Mouse (Mus musculus) hindbrain, embryonic 15.5 days (tissue): ENCODE results near the gene Acox2. TPM values are rescaled to one million over a fixed set of nuclear protein-coding genes. Genes with fewer than 3 reads are reported as not detected.

Experiments used
- ATAC-seq: fragments of 200-750 bp; cut with Nextera tagmentation; 2 replicates; pipeline ENCODE4 v1.8.0; 2017; ENCODE audit warnings: low read depth, moderate number of reproducible peaks, moderate TSS enrichment; ENCODE audit not compliant: low FRiP score
- H3K27ac ChIP-seq: fragments of 300-500 bp; sonication (generic); replicated peaks from 2 replicates; pipeline ENCODE4 v1.5.1; 2015; ENCODE audit warnings: mild to moderate bottlenecking, inconsistent platforms
- H3K27me3 ChIP-seq: fragments of 300-500 bp; sonication (generic); 2 replicates; pipeline ENCODE4 v1.6.1; 2015; ENCODE audit warnings: control low read depth, inconsistent platforms
- H3K36me3 ChIP-seq: fragments of 300-500 bp; sonication (generic); 2 replicates; pipeline ENCODE4 v1.6.1; 2015; ENCODE audit warnings: control low read depth, inconsistent platforms
- H3K4me1 ChIP-seq: fragments of 300-500 bp; sonication (generic); replicated peaks from 2 replicates; pipeline ENCODE4 v1.6.1; 2015; ENCODE audit warnings: control low read depth, inconsistent platforms
- H3K4me2 ChIP-seq: fragments of 300-500 bp; sonication (generic); 2 replicates; pipeline ENCODE4 v1.6.1; 2015; ENCODE audit warnings: moderate library complexity, mild to moderate bottlenecking, inconsistent platforms
- H3K4me3 ChIP-seq: fragments of 300-500 bp; sonication (generic); 2 replicates; pipeline ENCODE4 v1.5.1; 2015; ENCODE audit warnings: mild to moderate bottlenecking, inconsistent platforms
- H3K9ac ChIP-seq: fragments of 300-500 bp; sonication (generic); 2 replicates; pipeline ENCODE4 v1.6.1; 2015; ENCODE audit warnings: inconsistent platforms
- H3K9me3 ChIP-seq: fragments of 300-500 bp; sonication (generic); 2 replicates; pipeline ENCODE4 v1.6.1; 2016; ENCODE audit warnings: control low read depth, inconsistent platforms
- WGBS: fragments of 180-500 bp; shearing (Covaris S2); methylation state at CpG from one replicate; pipeline ENCODE4 v1.1.7; 2015; 5-methylcytosine and 5-hydroxymethylcytosine counted together
- polyA plus RNA-seq: library from polyadenylated mRNA; unstranded; fragments of >200 nt; fragmentation: Nextera tagmentation; extraction: Ambion mirVana; gene quantifications from 2 replicates; pipeline ENCODE4 v1.2.1, GENCODE M21; 2015

The Acox2 gene
- polyA plus RNA-seq, 1 experiment from 2014 or later = 0.13 TPM

DNA sequence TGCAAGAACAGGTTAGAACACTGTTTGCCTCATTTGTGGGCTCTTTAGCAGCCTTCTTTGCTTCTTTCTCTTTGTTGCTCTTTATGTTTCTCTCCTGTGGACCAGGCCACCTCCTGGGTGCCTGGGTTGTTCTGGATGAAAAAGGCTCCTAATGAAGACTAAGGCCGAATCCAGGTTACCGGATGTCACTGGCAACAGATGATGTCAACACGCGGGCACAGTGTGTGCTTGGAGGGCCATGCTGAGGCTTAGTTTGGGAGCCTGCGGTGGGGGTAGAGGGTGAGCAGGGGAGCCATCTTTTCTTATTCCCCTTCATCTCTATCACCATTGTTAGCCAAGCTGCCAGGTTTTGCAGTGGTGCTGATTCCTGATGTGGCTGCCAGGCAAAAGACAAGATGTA, 51.6 kb downstream of the Acox2 start:
- no peaks in the 10 kb centered on the region for H3K27me3 ChIP-seq

DNA sequence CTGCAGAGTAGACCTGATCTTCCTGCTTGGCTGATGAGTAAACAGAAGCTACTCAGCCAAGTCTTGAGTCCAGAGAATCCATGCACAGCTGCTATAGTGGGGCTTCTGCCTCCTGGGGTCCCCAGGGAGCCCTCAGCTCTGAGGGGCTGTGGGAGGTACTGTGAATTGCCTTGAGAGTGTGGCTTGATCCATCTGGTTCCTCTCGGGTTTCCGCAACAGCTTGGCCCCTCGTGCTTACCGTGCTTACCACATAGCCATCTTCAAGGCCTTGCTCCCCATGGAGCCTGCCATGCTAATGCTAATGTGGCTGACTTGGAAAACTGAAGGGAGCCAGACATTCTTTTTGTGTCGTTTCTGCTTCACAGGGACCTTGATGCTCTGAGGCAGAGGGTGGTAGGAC, 52.0 kb downstream of the Acox2 start:
- H3K9me3 ChIP-seq = no peaks in the 10 kb centered on the region
- no peak overlapping the region for H3K27ac ChIP-seq
- H3K27me3 ChIP-seq = no peaks in the 10 kb centered on the region
- no peak; the same call in 1 of the 2 replicates for ATAC-seq
- H3K4me2 ChIP-seq = no peak overlapping the region
- 8% methylated on average over 5 of the region's 5 CpGs for WGBS
- no peaks in the 10 kb centered on the region for H3K36me3 ChIP-seq
- H3K4me3 ChIP-seq = no peak overlapping the region
- H3K9ac ChIP-seq = no peak overlapping the region
- H3K4me1 ChIP-seq = no peaks in the 10 kb centered on the region

More for the DNA sequence above, 51.6 kb downstream of the Acox2 start:
- H3K9ac ChIP-seq = no peak overlapping the region
- H3K4me2 ChIP-seq = no peak overlapping the region
- no peak; the same call in 1 of the 2 replicates for ATAC-seq
- no peak overlapping the region for H3K27ac ChIP-seq
- H3K4me3 ChIP-seq = no peak overlapping the region
- H3K4me1 ChIP-seq = no peaks in the 10 kb centered on the region
- WGBS = 45% methylated on average over 5 of the region's 5 CpGs
- H3K36me3 ChIP-seq = no peaks in the 10 kb centered on the region
- no peaks in the 10 kb centered on the region for H3K9me3 ChIP-seq

DNA sequence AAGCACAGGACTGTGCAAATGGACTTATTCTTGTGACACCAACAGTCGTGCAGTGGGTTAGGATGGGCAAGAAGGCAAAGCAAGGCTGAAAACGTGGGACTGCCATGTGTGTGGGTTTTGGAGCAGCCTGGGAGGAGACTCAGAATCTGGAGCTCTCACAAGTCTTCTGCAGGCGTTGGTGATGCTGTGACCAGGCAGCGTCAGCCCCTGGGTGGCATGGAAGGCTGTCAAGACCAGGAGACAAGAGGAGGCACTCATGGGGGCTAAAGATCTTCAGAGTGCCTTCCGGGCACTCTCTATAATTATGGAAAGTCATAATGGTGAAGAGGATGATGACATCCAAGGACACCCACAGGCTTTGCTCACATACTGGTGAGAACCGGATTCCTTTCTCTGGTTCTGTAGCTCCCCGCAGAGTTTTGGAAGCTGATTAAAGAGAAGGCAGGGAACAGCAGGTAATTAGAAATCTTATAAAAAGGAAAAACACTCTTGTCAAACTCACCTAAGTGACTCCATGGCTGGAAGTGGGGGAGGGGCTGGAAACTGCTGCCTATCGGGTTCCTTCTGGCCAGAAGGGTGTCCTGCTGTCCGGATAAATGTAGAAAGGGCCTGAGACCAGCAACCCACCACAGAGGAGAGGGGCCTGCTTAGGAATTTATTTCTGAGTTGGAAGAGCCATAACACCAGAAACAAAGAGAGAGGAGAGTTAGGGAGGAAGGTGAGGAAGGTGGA, 52.8 kb downstream of the Acox2 start:
- no peaks in the 10 kb centered on the region for H3K9me3 ChIP-seq
- no peak overlapping the region for H3K27ac ChIP-seq
- H3K4me3 ChIP-seq = no peak overlapping the region
- 54% methylated on average over 9 of the region's 9 CpGs for WGBS
- no peaks in the 10 kb centered on the region for H3K36me3 ChIP-seq
- no peaks in the 10 kb centered on the region for H3K27me3 ChIP-seq
- ATAC-seq = no peak
- H3K4me1 ChIP-seq = no peaks in the 10 kb centered on the region
- no peak overlapping the region for H3K4me2 ChIP-seq
- H3K9ac ChIP-seq = no peak overlapping the region

DNA sequence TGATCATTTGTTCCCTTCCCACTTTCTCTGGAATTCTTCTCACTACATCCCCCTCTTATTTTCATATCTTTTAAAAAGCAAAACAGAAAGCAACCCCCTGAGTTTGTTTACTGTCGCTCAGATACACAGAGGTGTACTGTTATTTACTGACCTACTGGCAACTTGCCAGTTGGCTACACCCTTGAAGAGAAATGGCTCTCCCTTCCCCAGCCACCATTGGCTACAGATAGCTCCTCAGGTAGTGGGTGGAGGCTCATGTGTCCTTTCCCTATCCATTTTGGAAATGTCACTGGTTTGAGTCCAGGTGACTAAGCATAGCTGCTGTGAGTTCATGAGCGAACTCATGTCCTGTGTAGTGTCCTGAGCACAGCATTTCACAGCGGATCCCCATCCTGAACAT, 57.4 kb downstream of the Acox2 start:
- ATAC-seq = no peak
- Histone ChIP-seq H3K27me3 (no peaks in the 10 kb centered on the region), H3K4me3 (no peak overlapping the region), H3K36me3 (no peaks in the 10 kb centered on the region), H3K27ac (no peak overlapping the region), H3K4me2 (no peak overlapping the region), H3K4me1 (no peaks in the 10 kb centered on the region), H3K9ac (no peak overlapping the region), H3K9me3 (no peaks in the 10 kb centered on the region)
- WGBS = 81% methylated on average over 3 of the region's 3 CpGs

- no peaks in the 10 kb centered on the region for H3K36me3 ChIP-seq
- WGBS = 77% methylated on average over 5 of the region's 5 CpGs
- ATAC-seq = no peak
Observed at GRCm38 (mm10) chr14:8200769-8201168, 58.4 kb downstream of the Acox2 start.

GRCm38 (mm10) chr14:8192727-8193126, 66.4 kb downstream of the Acox2 start:
- Histone ChIP-seq H3K4me2 (no peak overlapping the region), H3K36me3 (no peaks in the 10 kb centered on the region), H3K9me3 (no peaks in the 10 kb centered on the region), H3K4me1 (no peaks in the 10 kb centered on the region), H3K4me3 (no peak overlapping the region), H3K9ac (no peak overlapping the region), H3K27ac (no peak overlapping the region), H3K27me3 (no peaks in the 10 kb centered on the region)
- no peak for ATAC-seq
- 93% methylated on average over 6 of the region's 6 CpGs for WGBS

More at GRCm38 (mm10) chr14:8200769-8201168, 58.4 kb downstream of the Acox2 start:
- Histone ChIP-seq H3K27me3 (no peaks in the 10 kb centered on the region), H3K4me2 (no peak overlapping the region), H3K4me1 (no peaks in the 10 kb centered on the region), H3K9ac (no peak overlapping the region), H3K9me3 (no peaks in the 10 kb centered on the region), H3K27ac (no peak overlapping the region), H3K4me3 (no peak overlapping the region)

GRCm38 (mm10) chr14:8191331-8191965, 67.7 kb downstream of the Acox2 start:
- Histone ChIP-seq H3K27ac (no peak overlapping the region), H3K27me3 (no peaks in the 10 kb centered on the region), H3K9me3 (no peaks in the 10 kb centered on the region), H3K4me3 (no peak overlapping the region), H3K9ac (no peak overlapping the region), H3K4me1 (no peaks in the 10 kb centered on the region), H3K4me2 (no peak overlapping the region), H3K36me3 (no peaks in the 10 kb centered on the region)
- ATAC-seq = no peak
- 77% methylated on average over 12 of the region's 12 CpGs for WGBS

GRCm38 (mm10) chr14:8190556-8190955, 68.6 kb downstream of the Acox2 start:
- 93% methylated on average over 3 of the region's 3 CpGs for WGBS
- no peak overlapping the region for H3K9ac ChIP-seq
- no peak for ATAC-seq

DNA sequence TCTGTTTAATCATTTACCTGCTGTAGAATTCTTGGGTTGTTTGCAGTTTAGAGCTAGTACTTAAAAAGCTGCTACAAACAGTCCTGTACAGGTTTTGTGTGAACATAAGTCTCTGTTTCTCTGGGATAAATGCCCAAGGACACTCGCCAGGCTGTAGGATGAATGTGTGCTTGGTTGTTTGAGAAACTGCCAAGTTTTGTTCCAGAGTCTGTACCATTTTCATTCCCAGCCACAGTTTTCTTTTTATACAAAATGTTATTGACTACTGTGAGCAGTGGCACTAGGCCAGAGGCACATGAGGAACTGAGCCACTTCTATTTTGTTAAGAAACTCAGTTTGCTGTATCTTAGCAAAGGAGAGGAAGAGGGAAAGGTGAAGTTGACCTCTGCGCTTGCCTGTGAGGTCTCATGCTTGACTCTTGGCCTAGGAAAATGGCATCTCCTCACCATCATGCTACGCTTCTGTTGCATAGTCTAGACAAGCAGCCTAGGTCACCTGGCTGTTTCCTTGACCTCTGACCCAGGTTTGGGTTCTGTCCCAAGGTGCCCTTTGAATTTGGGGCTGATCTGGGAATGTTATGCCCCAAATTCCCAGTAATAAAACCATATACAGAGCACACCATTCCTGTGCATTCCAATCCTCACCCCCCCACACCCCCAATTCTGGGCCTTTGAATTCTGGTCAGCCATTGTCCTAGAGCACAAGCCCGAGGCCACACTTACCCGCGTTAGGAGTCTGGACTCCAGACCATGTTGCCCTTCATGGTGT, 72.7 kb downstream of the Acox2 start:
- Histone ChIP-seq H3K4me1 (no peaks in the 10 kb centered on the region), H3K4me2 (no peak overlapping the region), H3K9me3 (no peaks in the 10 kb centered on the region), H3K36me3 (no peaks in the 10 kb centered on the region), H3K27me3 (no peaks in the 10 kb centered on the region), H3K27ac (no peak overlapping the region), H3K9ac (no peak overlapping the region), H3K4me3 (no peak overlapping the region)
- 86% methylated on average over 6 of the region's 6 CpGs for WGBS
- ATAC-seq = no peak

More at GRCm38 (mm10) chr14:8190556-8190955, 68.6 kb downstream of the Acox2 start:
- no peaks in the 10 kb centered on the region for H3K36me3 ChIP-seq
- H3K9me3 ChIP-seq = no peaks in the 10 kb centered on the region
- H3K27me3 ChIP-seq = no peaks in the 10 kb centered on the region
- no peaks in the 10 kb centered on the region for H3K4me1 ChIP-seq
- no peak overlapping the region for H3K4me3 ChIP-seq
- H3K27ac ChIP-seq = no peak overlapping the region
- H3K4me2 ChIP-seq = no peak overlapping the region

DNA sequence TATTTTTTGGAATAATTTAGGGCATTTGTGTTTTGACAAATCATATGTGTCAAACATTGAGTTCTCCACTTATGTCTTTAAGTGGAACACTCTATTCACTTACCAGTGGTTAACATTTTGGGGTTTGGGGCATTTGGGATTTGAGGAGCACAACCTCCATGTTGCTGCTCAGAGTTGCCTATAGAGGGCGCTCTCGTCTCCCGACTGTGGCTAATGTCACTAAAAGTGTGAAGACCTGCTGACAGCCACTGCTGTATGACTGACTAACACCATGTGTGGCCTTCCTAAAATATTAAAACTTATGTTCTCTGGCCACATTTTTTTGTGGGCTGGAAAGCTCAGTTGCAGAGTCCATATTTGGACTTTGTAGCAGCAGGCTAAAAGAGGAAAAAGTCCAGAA, 75.8 kb downstream of the Acox2 start:
- 60% methylated on average over 3 of the region's 3 CpGs for WGBS

DNA sequence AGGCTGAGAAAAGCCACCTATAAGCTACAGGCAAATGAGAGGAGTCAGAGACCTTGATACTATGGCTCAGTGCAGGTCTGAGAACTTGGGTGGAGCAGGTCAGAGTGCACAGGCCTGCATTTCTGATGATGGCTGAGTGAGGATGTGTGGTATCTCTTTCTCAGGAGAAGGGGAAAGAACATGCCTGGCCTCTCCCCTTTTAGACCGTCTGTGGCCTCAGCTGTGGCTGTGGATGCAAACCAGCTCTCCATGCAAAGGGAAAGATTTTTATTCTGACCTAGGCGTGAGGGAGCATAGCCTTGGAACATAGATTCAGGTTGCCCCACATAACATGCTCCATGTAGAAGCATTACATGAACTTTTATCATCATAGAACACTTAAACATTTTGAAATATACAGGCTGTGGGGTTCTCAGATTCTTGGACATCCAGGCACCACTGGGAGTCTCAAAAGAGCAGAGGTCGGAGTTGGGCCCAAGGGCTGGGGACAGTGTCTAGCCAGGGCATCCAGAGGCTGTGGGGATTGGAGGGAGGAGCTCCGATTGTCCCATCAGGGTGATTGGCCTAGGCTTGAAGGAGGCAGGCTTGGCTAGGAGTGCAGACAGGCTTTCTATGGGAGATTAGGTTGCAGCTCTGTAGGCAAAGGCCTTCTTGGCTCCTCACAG, 78.7 kb downstream of the Acox2 start:
- no peak overlapping the region for H3K9ac ChIP-seq
- ATAC-seq = no peak
- H3K36me3 ChIP-seq = no peaks in the 10 kb centered on the region
- no peak overlapping the region for H3K4me2 ChIP-seq
- no peaks in the 10 kb centered on the region for H3K27me3 ChIP-seq
- H3K4me1 ChIP-seq = no peaks in the 10 kb centered on the region
- H3K9me3 ChIP-seq = no peaks in the 10 kb centered on the region
- 88% methylated on average over 4 of the region's 4 CpGs for WGBS
- H3K27ac ChIP-seq = no peak overlapping the region
- H3K4me3 ChIP-seq = no peak overlapping the region

More for the DNA sequence above, 75.8 kb downstream of the Acox2 start:
- Histone ChIP-seq H3K27me3 (no peaks in the 10 kb centered on the region), H3K9ac (no peak overlapping the region), H3K4me3 (no peak overlapping the region), H3K27ac (no peak overlapping the region), H3K4me1 (no peaks in the 10 kb centered on the region), H3K9me3 (no peaks in the 10 kb centered on the region), H3K4me2 (no peak overlapping the region), H3K36me3 (no peaks in the 10 kb centered on the region)
- ATAC-seq = no peak

- WGBS = 56% methylated on average over 5 of the region's 5 CpGs
- H3K9me3 ChIP-seq = no peaks in the 10 kb centered on the region
- H3K4me3 ChIP-seq = no peak overlapping the region
- ATAC-seq = no peak
- no peak overlapping the region for H3K27ac ChIP-seq
- no peak overlapping the region for H3K9ac ChIP-seq
- no peak overlapping the region for H3K4me2 ChIP-seq
- peaks cover 9% of the 10 kb centered on the region for H3K4me1 ChIP-seq
- no peaks in the 10 kb centered on the region for H3K36me3 ChIP-seq
- H3K27me3 ChIP-seq = no peaks in the 10 kb centered on the region
Observed at GRCm38 (mm10) chr14:8176251-8176650, 82.9 kb downstream of the Acox2 start.
